Mouse (Mus musculus): ENCODE results near the gene Mapk8ip3. TPM values are rescaled to one million over a fixed set of nuclear protein-coding genes. Genes with fewer than 3 reads are reported as not detected.

Gene Mapk8ip3
- 12.1 and 13.1 TPM in 2 replicates for polyA plus RNA-seq (2015; fragmentation: Nextera tagmentation; extraction: Ambion mirVana)

GRCm38 (mm10) chr17:24936259-24937237 is at the start of gene Mapk8ip3:
Gene Mapk8ip3 (minus strand): TSS chr17:24936977.

GRCm38 (mm10) chr17:24960135-24960851 is 23.5 kb upstream of the Mapk8ip3 start, which contains the start of gene Jpt2:
Gene Jpt2 (minus strand): TSS chr17:24960689.

DNA sequence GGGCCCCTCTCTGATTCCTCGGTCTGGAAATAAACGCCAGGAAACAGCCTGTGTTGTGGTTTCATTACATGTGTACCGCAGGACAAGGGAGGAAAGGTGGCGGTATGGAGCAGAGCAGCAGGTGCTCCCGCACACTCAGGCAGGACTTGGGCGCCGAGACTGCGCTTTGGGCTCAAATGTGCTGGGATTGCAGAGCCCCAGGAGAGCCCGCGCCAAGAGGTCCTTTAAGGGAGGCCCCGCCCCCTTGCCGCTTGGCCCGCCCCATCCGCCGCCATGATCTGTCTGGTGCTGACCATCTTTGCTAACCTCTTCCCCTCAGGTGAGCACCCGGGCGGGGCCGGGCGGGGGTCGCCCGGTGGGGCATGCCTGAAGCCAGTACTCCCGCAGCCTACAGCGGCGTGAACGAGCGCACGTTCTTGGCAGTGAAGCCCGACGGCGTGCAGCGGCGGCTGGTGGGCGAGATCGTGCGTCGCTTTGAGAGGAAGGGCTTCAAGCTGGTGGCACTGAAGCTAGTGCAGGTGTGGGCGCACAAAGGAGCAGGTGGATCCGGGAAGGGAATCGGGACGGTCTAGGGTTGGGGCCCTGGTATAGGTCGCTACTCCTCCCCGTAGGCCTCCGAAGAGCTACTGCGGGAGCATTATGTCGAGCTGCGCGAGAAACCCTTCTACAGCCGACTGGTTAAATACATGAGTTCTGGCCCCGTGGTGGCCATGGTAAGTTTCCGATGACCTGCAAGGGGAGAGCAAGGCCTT is 40.4 kb downstream of the Mapk8ip3 start, which contains the start of gene Nme3:
Gene Nme3 (plus strand): TSS at position 260 of the 752 bp plus-strand sequence.

GRCm38 (mm10) chr17:24894995-24895547 is 41.7 kb downstream of the Mapk8ip3 start, which contains the start of the genes Eme2 and Mrps34:
Gene Eme2 (minus strand): TSS chr17:24895087.
Gene Mrps34 (plus strand): TSS chr17:24895116.

GRCm38 (mm10) chr17:24886134-24886931 is 50.4 kb downstream of the Mapk8ip3 start, which contains the start of the genes Nubp2 and Spsb3:
Gene Nubp2 (minus strand): TSS chr17:24886349.
Gene Spsb3 (plus strand): TSS chr17:24886643.

GRCm38 (mm10) chr17:24865776-24866175 is 71.0 kb downstream of the Mapk8ip3 start, which contains the start of gene Igfals:
Gene Igfals (plus strand): TSS chr17:24865997.

GRCm38 (mm10) chr17:24850065-24850772 is 86.6 kb downstream of the Mapk8ip3 start, which contains the start of gene Fahd1:
Gene Fahd1 (minus strand): TSS chr17:24850364.

Other genes starting within 250 kb of the Mapk8ip3 start
- gene Syngr3, start 247.0 kb downstream of the Mapk8ip3 start, polyA plus RNA-seq (2015; fragmentation: Nextera tagmentation; extraction: Ambion mirVana): 0.08 and 0.41 TPM in 2 replicates
- gene Gfer, start 240.8 kb downstream of the Mapk8ip3 start, polyA plus RNA-seq (2015; fragmentation: Nextera tagmentation; extraction: Ambion mirVana): 28.0 and 29.7 TPM in 2 replicates
- gene Noxo1, start 240.7 kb downstream of the Mapk8ip3 start, polyA plus RNA-seq (2015; fragmentation: Nextera tagmentation; extraction: Ambion mirVana): 1.4 and 2.0 TPM in 2 replicates
- 31.4 and 34.7 TPM in 2 replicates for gene Tbl3, start 229.3 kb downstream of the Mapk8ip3 start, polyA plus RNA-seq (2015; fragmentation: Nextera tagmentation; extraction: Ambion mirVana)
- gene Rnf151, start 218.9 kb downstream of the Mapk8ip3 start, polyA plus RNA-seq (2015; fragmentation: Nextera tagmentation; extraction: Ambion mirVana): 0.24 TPM in 1 of 2 replicates, not detected in the other
- gene Rps2, start 218.9 kb downstream of the Mapk8ip3 start, polyA plus RNA-seq (2015; fragmentation: Nextera tagmentation; extraction: Ambion mirVana): 1,136 and 1,298 TPM in 2 replicates
- 218 and 232 TPM in 2 replicates for gene Ndufb10, start 212.5 kb downstream of the Mapk8ip3 start, polyA plus RNA-seq (2015; fragmentation: Nextera tagmentation; extraction: Ambion mirVana)
- 0.16 and 0.19 TPM in 2 replicates for gene Rpl3l, start 209.2 kb downstream of the Mapk8ip3 start, polyA plus RNA-seq (2015; fragmentation: Nextera tagmentation; extraction: Ambion mirVana)
- 203 and 213 TPM in 2 replicates for gene Msrb1, start 200.3 kb downstream of the Mapk8ip3 start, polyA plus RNA-seq (2015; fragmentation: Nextera tagmentation; extraction: Ambion mirVana)
- gene Hs3st6, start 184.0 kb downstream of the Mapk8ip3 start, polyA plus RNA-seq (2015; fragmentation: Nextera tagmentation; extraction: Ambion mirVana): 0.25 and 0.64 TPM in 2 replicates
- 0.10 TPM in 1 of 2 replicates, not detected in the other for gene Meiob, start 132.7 kb downstream of the Mapk8ip3 start, polyA plus RNA-seq (2015; fragmentation: Nextera tagmentation; extraction: Ambion mirVana)
- 44.1 and 47.3 TPM in 2 replicates for gene Hagh, start 96.8 kb downstream of the Mapk8ip3 start, polyA plus RNA-seq (2015; fragmentation: Nextera tagmentation; extraction: Ambion mirVana)
- 16.1 and 17.5 TPM in 2 replicates for gene Fahd1, start 86.6 kb downstream of the Mapk8ip3 start, polyA plus RNA-seq (2015; fragmentation: Nextera tagmentation; extraction: Ambion mirVana)
- gene Igfals, start 71.0 kb downstream of the Mapk8ip3 start, polyA plus RNA-seq (2015; fragmentation: Nextera tagmentation; extraction: Ambion mirVana): 0.07 TPM in 1 of 2 replicates, not detected in the other
- gene Nubp2, start 50.6 kb downstream of the Mapk8ip3 start, polyA plus RNA-seq (2015; fragmentation: Nextera tagmentation; extraction: Ambion mirVana): 31.8 and 37.9 TPM in 2 replicates
- gene Spsb3, start 50.3 kb downstream of the Mapk8ip3 start, polyA plus RNA-seq (2015; fragmentation: Nextera tagmentation; extraction: Ambion mirVana): 27.7 and 30.1 TPM in 2 replicates
- gene Eme2, start 41.9 kb downstream of the Mapk8ip3 start, polyA plus RNA-seq (2015; fragmentation: Nextera tagmentation; extraction: Ambion mirVana): 18.3 and 18.8 TPM in 2 replicates
- gene Mrps34, start 41.9 kb downstream of the Mapk8ip3 start, polyA plus RNA-seq (2015; fragmentation: Nextera tagmentation; extraction: Ambion mirVana): 83.6 and 88.7 TPM in 2 replicates
- gene Nme3, start 40.5 kb downstream of the Mapk8ip3 start, polyA plus RNA-seq (2015; fragmentation: Nextera tagmentation; extraction: Ambion mirVana): 35.4 and 36.2 TPM in 2 replicates
- 51.5 and 66.2 TPM in 2 replicates for gene Jpt2, start 23.7 kb upstream of the Mapk8ip3 start, polyA plus RNA-seq (2015; fragmentation: Nextera tagmentation; extraction: Ambion mirVana)
- gene Cramp1l, start 78.8 kb upstream of the Mapk8ip3 start, polyA plus RNA-seq (2015; fragmentation: Nextera tagmentation; extraction: Ambion mirVana): 2.8 and 3.1 TPM in 2 replicates
- 5.4 and 6.0 TPM in 2 replicates for gene Ift140, start 79.1 kb upstream of the Mapk8ip3 start, polyA plus RNA-seq (2015; fragmentation: Nextera tagmentation; extraction: Ambion mirVana)
- gene Tmem204, start 146.6 kb upstream of the Mapk8ip3 start, polyA plus RNA-seq (2015; fragmentation: Nextera tagmentation; extraction: Ambion mirVana): 21.2 and 24.3 TPM in 2 replicates
- 17.5 and 20.7 TPM in 2 replicates for gene Telo2, start 179.0 kb upstream of the Mapk8ip3 start, polyA plus RNA-seq (2015; fragmentation: Nextera tagmentation; extraction: Ambion mirVana)
- not detected in 2 replicates for gene Ptx4, start 183.8 kb upstream of the Mapk8ip3 start, polyA plus RNA-seq (2015; fragmentation: Nextera tagmentation; extraction: Ambion mirVana)
- 15.0 and 15.7 TPM in 2 replicates for gene Clcn7, start 196.4 kb upstream of the Mapk8ip3 start, polyA plus RNA-seq (2015; fragmentation: Nextera tagmentation; extraction: Ambion mirVana)
- 0.16 TPM in 1 of 2 replicates, not detected in the other for gene Ccdc154, start 225.5 kb upstream of the Mapk8ip3 start, polyA plus RNA-seq (2015; fragmentation: Nextera tagmentation; extraction: Ambion mirVana)
- not detected in 2 replicates for gene Gm38655, start 238.5 kb upstream of the Mapk8ip3 start, polyA plus RNA-seq (2015; fragmentation: Nextera tagmentation; extraction: Ambion mirVana)
- gene BC003965, start 247.6 kb upstream of the Mapk8ip3 start, polyA plus RNA-seq (2015; fragmentation: Nextera tagmentation; extraction: Ambion mirVana): 20.4 and 21.7 TPM in 2 replicates